Mouse (Mus musculus): Measurements from ENCODE around the gene Pten. TPM values are rescaled to one million over a fixed set of nuclear protein-coding genes. Genes with fewer than 3 reads are reported as not detected.

Gene Pten
- polyA plus RNA-seq, 1 experiment = 64.1 TPM

GRCm38 (mm10) chr19:32713471-32713870 is 43.8 kb upstream of the Pten start:
- Histone ChIP-seq H3K4me3 (ENCODE audit: low read depth, low read length) (no peak overlapping the region), H3K27me3 (ENCODE audit: control insufficient read depth, insufficient read depth, low read length, poor library complexity, severe bottlenecking) (no peaks in the 10 kb centered on the region), H3K27ac (ENCODE audit: insufficient read depth, low read length) (no peak overlapping the region), H3K9me3 (replicated peaks; ENCODE audit: control insufficient read depth, insufficient read depth, low read length, poor library complexity, severe bottlenecking) (no peaks in the 10 kb centered on the region), H3K36me3 (ENCODE audit: control insufficient read depth, insufficient read depth, low read length, poor library complexity, severe bottlenecking) (peaks cover 3% of the 10 kb centered on the region; the same call in 1 of the 2 replicates), H3K4me1 (ENCODE audit: control insufficient read depth, insufficient read depth, low read length) (no peaks in the 10 kb centered on the region), H3K9ac (ENCODE audit: low read depth, poor library complexity, severe bottlenecking) (no peak overlapping the region)
- TF ChIP-seq POLR2A (IDR thresholded peaks at IDR 0.05; ENCODE audit: insufficient read depth, low read length) (no peak), CTCF (IDR thresholded peaks at IDR 0.05; ENCODE audit: low read depth, low read length) (no peak), EP300 (IDR thresholded peaks at IDR 0.05; ENCODE audit: insufficient read depth, low read depth, low read length) (no peak)

GRCm38 (mm10) chr19:32715201-32715600 is 42.1 kb upstream of the Pten start:
- Histone ChIP-seq H3K4me1 (ENCODE audit: control insufficient read depth, insufficient read depth, low read length) (no peaks in the 10 kb centered on the region), H3K9ac (ENCODE audit: low read depth, poor library complexity, severe bottlenecking) (no peak overlapping the region), H3K27ac (ENCODE audit: insufficient read depth, low read length) (no peak overlapping the region), H3K36me3 (ENCODE audit: control insufficient read depth, insufficient read depth, low read length, poor library complexity, severe bottlenecking) (no peaks in the 10 kb centered on the region), H3K27me3 (ENCODE audit: control insufficient read depth, insufficient read depth, low read length, poor library complexity, severe bottlenecking) (no peaks in the 10 kb centered on the region), H3K9me3 (replicated peaks; ENCODE audit: control insufficient read depth, insufficient read depth, low read length, poor library complexity, severe bottlenecking) (0 out of 2 replicates have a peak, but pooled peaks cover 2% of the 10 kb centered on the region), H3K4me3 (ENCODE audit: low read depth, low read length) (no peak overlapping the region)
- TF ChIP-seq CTCF (IDR thresholded peaks at IDR 0.05; ENCODE audit: low read depth, low read length) (peak; percentile 84), POLR2A (IDR thresholded peaks at IDR 0.05; ENCODE audit: insufficient read depth, low read length) (no peak)

GRCm38 (mm10) chr19:32715681-32716080 is 41.6 kb upstream of the Pten start:
- H3K4me3 ChIP-seq (ENCODE audit: low read depth, low read length) = no peak overlapping the region
- no peaks in the 10 kb centered on the region for H3K27me3 ChIP-seq (ENCODE audit: control insufficient read depth, insufficient read depth, low read length, poor library complexity, severe bottlenecking)
- 0 out of 2 replicates have a peak, but pooled peaks cover 2% of the 10 kb centered on the region for H3K9me3 ChIP-seq (replicated peaks; ENCODE audit: control insufficient read depth, insufficient read depth, low read length, poor library complexity, severe bottlenecking)
- no peaks in the 10 kb centered on the region for H3K36me3 ChIP-seq (ENCODE audit: control insufficient read depth, insufficient read depth, low read length, poor library complexity, severe bottlenecking)
- no peak overlapping the region for H3K27ac ChIP-seq (ENCODE audit: insufficient read depth, low read length)
- H3K9ac ChIP-seq (ENCODE audit: low read depth, poor library complexity, severe bottlenecking) = no peak overlapping the region
- H3K4me1 ChIP-seq (ENCODE audit: control insufficient read depth, insufficient read depth, low read length) = no peaks in the 10 kb centered on the region
- TF ChIP-seq EP300 (IDR thresholded peaks at IDR 0.05; ENCODE audit: insufficient read depth, low read depth, low read length) (no peak), CTCF (IDR thresholded peaks at IDR 0.05; ENCODE audit: low read depth, low read length) (no peak), POLR2A (IDR thresholded peaks at IDR 0.05; ENCODE audit: insufficient read depth, low read length) (no peak)

DNA sequence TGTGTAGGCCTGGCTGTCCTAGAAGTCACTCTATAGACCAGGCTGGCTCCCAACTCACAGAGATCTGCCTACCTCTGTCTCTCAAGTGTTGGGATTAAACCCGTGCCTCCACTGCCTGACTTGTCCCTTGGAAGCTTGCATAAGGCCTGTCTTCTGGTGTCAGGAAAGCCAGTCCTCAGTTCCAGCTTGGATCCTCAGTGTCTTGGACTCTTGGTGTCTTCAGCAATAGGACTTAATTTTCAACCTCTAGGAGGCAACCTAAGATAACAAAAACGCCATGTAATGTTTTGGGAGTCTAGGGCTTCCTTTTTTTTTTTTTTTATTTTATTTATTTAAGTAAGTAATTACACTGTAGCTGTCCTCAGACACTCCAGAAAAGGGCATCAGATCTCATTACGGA is 39.7 kb upstream of the Pten start:
- no peaks in the 10 kb centered on the region for H3K27me3 ChIP-seq (ENCODE audit: control insufficient read depth, insufficient read depth, low read length, poor library complexity, severe bottlenecking)
- H3K36me3 ChIP-seq (ENCODE audit: control insufficient read depth, insufficient read depth, low read length, poor library complexity, severe bottlenecking) = no peaks in the 10 kb centered on the region
- H3K9me3 ChIP-seq (replicated peaks; ENCODE audit: control insufficient read depth, insufficient read depth, low read length, poor library complexity, severe bottlenecking) = 0 out of 2 replicates have a peak, but pooled peaks cover 2% of the 10 kb centered on the region
- no peaks in the 10 kb centered on the region for H3K4me1 ChIP-seq (ENCODE audit: control insufficient read depth, insufficient read depth, low read length)
- H3K4me3 ChIP-seq (ENCODE audit: low read depth, low read length) = no peak overlapping the region
- no peak overlapping the region for H3K9ac ChIP-seq (ENCODE audit: low read depth, poor library complexity, severe bottlenecking)
- TF ChIP-seq POLR2A (IDR thresholded peaks at IDR 0.05; ENCODE audit: insufficient read depth, low read length) (no peak), EP300 (IDR thresholded peaks at IDR 0.05; ENCODE audit: insufficient read depth, low read depth, low read length) (no peak), CTCF (IDR thresholded peaks at IDR 0.05; ENCODE audit: low read depth, low read length) (no peak)
- H3K27ac ChIP-seq (ENCODE audit: insufficient read depth, low read length) = no peak overlapping the region

DNA sequence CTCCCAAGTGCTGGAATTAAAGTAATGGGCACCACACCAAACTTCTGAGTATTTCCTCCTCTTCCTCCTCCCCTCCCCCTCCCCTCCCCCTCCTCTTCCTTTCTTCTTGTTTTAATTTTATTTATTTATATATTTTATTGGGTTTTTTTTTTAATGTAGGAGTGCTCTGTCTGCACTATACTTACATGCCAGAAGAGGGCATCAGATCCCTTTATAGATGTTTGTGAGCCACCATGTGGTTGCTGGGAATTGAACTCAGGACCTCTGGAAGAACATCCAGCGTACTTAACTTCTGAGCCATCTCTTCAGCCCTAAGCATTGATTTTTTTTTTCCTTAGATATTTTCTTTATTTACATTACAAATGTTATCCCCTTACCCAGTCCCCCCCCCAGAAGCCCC is 37.0 kb upstream of the Pten start:
- TF ChIP-seq CTCF (IDR thresholded peaks at IDR 0.05; ENCODE audit: low read depth, low read length) = no peak
- no peak for TF ChIP-seq POLR2A (IDR thresholded peaks at IDR 0.05; ENCODE audit: insufficient read depth, low read length)
- TF ChIP-seq EP300 (IDR thresholded peaks at IDR 0.05; ENCODE audit: insufficient read depth, low read depth, low read length) = no peak
- Histone ChIP-seq H3K4me3 (ENCODE audit: low read depth, low read length) (no peak overlapping the region), H3K27ac (ENCODE audit: insufficient read depth, low read length) (no peak overlapping the region), H3K27me3 (ENCODE audit: control insufficient read depth, insufficient read depth, low read length, poor library complexity, severe bottlenecking) (no peaks in the 10 kb centered on the region), H3K4me1 (ENCODE audit: control insufficient read depth, insufficient read depth, low read length) (no peaks in the 10 kb centered on the region), H3K9me3 (replicated peaks; ENCODE audit: control insufficient read depth, insufficient read depth, low read length, poor library complexity, severe bottlenecking) (0 out of 2 replicates have a peak, but pooled peaks cover 2% of the 10 kb centered on the region), H3K9ac (ENCODE audit: low read depth, poor library complexity, severe bottlenecking) (no peak overlapping the region), H3K36me3 (ENCODE audit: control insufficient read depth, insufficient read depth, low read length, poor library complexity, severe bottlenecking) (no peaks in the 10 kb centered on the region)

GRCm38 (mm10) chr19:32723817-32724216 is 33.5 kb upstream of the Pten start:
- TF ChIP-seq EP300 (IDR thresholded peaks at IDR 0.05; ENCODE audit: insufficient read depth, low read depth, low read length) (no peak), POLR2A (IDR thresholded peaks at IDR 0.05; ENCODE audit: insufficient read depth, low read length) (no peak)
- H3K27ac ChIP-seq (ENCODE audit: insufficient read depth, low read length) = peak overlapping the region; percentile 91
- no peaks in the 10 kb centered on the region for H3K27me3 ChIP-seq (ENCODE audit: control insufficient read depth, insufficient read depth, low read length, poor library complexity, severe bottlenecking)
- no peaks in the 10 kb centered on the region for H3K36me3 ChIP-seq (ENCODE audit: control insufficient read depth, insufficient read depth, low read length, poor library complexity, severe bottlenecking)
- peak overlapping the region; percentile 64 for H3K9ac ChIP-seq (ENCODE audit: low read depth, poor library complexity, severe bottlenecking)
- no peak overlapping the region for H3K4me3 ChIP-seq (ENCODE audit: low read depth, low read length)
- no peaks in the 10 kb centered on the region for H3K4me1 ChIP-seq (ENCODE audit: control insufficient read depth, insufficient read depth, low read length)
- H3K9me3 ChIP-seq (replicated peaks; ENCODE audit: control insufficient read depth, insufficient read depth, low read length, poor library complexity, severe bottlenecking) = 0 out of 2 replicates have a peak, but pooled peaks cover 2% of the 10 kb centered on the region
